Mouse (Mus musculus) heart, adult 18-20 months (tissue): Measurements from ENCODE around the gene Myocos. TPM values are rescaled to one million over a fixed set of nuclear protein-coding genes. Genes with fewer than 3 reads are reported as not detected.
"Not testable (repeated sequence)": the region's sequence is repeated elsewhere in the genome, so short reads cannot be mapped to it uniquely, and the experiment has no call there.

Experiments used
- DNase-seq, 2 experiments: peaks; one replicate each; pipeline ENCODE4 v3.0.0; 2021 to 2022; ENCODE audit warnings: mixed read lengths in 1 of 2
- long read RNA-seq, 2 experiments: library from polyadenylated mRNA; stranded (forward); transcript quantifications; one replicate each; pipeline ENCODE4 v2.0.0; 2021
- total RNA-seq, 2 experiments: library from RNA; stranded (reverse); gene quantifications; 2 replicates each; pipeline ENCODE4 v1.2.3; 2021

Myocos gene
- total RNA-seq, result not detected
- long read RNA-seq, experiment 1, result 0 reads
- long read RNA-seq, experiment 2, result 0 reads

DNA sequence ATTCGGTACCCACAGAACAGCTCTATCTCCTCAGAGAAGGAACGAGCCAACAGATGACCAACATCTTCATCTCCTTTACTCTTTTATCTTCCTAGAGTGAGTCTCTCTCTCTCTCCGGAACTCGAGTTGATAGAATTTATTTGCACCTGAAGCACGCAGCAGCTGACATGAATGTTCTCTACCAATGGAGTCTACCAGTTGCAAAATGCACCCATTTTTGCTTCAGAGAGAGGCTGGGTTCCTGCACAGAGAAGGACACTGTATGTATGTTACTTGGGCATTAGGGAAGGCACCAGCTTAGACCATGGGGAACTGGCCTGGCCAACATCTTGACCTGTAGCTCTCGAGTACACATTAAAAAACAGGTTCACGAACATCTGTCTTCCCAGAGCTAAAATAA is at the start of gene Myocos:
Myocos (minus strand) TSS at position 101 of the 400 bp plus-strand sequence.
- DNase-seq, result no peak

DNA sequence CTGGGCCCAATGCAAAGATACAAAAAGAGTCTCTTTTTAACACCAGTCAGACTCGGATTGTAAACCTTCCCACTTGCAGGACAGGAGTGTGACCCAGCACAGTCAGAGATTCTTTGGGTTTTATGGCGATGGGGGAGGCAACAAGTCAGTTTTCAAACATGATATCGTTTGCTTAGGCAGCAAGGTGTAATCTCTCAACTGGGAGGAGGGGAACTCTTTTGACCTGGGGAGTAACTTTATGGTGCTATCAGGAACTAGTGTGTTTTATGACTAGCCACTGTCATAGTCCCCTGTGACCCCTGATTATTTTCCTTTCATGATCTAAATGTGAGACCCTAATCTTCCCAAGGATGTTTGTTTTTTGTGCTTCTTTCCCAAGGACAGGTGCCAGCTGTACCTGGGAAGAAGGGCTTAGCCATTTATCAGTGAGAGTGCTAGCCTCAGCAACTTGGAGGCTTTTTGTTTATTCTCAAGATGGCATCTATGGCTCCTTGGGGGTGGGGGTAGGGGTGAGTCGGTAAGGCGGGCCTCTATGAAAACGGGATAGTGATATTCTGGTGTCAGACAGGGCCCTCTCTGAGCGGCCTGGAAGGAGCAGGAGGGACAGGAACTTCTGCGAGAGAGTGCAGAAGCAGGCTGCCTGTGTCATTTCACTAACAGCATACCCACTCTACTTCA is 42.5 kb upstream of the Myocos start:
- no peak for DNase-seq

DNA sequence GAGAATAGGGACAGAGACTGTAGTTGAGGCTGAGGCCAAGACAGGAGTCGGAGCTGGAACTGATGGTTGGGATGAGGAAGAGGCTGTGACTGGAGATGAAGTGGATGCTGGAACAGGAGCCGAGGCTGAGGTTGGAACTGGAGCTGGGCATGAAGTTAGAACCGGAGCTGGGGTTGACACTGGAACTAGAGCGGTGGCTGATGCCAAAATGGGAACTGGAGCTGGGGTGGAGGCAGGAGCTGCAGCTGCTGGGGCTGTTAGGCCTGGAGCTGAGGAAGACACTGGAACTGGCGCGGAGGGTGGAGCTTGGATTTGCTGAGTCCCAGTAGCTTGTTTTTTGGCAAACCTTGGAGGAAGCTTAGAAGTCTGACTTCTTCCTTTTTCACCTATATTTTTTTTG is 39.8 kb upstream of the Myocos start:
- peak in 1 of 2 experiments; percentile 8 for DNase-seq

DNA sequence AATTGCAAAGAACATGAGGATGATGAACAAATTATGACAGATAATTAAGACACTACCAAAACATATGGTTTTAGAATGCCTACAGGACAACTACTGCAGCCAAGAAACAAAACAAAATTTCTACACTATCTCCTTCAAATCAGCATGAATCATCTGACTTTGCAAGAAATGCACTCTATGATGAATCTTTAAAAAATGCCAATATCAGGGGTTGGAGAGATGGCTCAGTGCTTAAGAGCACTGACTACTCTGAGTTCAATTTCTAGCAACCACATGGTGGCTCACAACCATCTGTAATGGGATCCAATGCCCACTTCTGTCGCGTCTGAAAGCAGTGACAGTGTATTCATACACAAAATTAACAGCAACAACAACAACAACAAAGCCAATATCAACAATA is 35.7 kb upstream of the Myocos start:
- no peak for DNase-seq

DNA sequence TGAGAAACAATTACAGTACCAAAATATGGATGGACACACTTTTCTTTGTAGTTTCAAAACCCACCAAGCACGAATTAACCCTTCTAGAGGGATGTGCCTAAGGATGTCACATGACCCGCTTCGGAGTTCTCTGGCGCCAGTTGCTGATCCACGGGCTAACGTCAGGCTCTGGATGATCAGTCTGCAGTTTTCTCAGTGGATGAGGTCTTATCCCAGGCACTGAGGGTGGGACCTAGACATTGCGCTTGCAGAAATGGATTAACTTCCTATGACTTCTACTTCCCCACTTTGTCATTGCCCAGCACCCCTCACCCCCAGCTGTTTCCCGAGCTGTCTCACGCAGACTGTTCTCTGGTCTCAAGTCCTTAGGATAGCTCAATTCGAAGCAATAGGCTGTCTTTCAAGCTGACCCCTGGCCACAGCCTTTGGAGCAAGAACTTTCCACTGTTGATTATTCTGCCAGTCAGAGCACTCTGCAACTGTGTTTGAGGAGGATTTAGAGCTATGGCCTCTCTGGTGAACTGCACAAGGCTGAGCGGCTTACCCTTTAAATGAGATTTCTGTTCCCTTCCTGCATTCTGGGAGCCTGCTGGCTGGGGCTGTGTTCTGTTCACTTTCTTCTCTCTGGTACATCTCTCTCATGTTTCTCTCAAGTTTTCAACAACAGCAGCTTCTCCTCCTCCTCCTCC is 7.6 kb upstream of the Myocos start:
- peak in 1 of 2 experiments; percentile 19 for DNase-seq

DNA sequence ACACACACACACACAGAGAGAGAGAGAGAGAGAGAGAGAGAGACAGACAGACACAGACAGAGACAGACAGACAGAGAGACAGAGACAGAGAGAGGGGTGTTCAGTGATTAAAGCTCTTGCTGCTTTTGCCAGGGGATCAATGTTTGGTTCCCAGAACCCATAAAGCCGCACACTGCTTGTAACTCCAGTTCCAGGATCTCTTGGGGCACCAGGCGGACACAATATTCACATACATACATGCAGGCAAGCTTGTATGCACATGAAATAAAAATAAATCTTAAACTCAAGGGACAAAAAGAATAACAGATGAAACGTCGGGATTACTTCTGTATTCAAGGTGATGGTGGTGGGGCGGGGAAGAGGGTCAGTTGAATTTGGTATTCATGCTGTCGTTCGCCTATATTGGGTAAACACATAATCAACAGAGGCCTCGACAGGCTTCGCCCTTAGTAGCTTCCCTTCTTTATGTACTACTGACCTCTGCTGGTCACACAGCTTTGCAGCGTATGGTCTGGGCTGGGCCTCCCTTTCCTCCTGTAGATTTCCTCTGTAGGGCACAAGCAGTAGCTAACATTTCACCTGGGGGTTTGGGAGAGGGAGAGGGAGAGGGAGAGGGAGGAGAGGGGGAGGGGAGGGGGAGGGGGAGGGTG is 6.9 kb upstream of the Myocos start:
- DNase-seq, result peak; percentile 74 to 88

DNA sequence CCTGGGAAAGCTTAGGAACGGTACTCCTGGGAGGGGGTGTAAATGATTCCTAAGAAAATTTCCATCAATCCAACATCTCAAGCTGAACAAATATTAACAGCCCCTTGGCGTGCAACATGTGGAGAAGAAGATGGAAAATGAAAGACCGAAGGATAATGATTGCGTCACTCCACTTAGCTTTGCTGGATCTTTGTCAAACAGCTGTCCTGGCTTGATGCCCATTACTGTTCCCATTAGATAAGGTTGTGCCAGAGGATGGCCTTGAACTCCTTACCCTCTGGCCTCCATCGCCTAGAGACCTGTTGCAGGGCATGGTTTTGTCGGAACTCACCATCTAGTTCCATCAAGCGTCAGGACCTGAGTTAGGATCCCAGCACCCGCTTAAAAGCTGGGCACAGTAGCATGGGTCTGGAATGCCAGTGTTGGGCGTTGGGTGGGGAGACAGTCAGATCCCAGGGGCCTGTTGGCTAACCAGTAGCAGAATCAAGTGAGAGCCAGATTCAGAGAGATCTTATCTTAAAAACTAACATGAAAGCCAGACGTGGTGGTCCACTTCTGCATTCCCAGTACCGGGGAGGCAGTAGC is 2.3 kb upstream of the Myocos start:
- DNase-seq, result peak; percentile 57 to 75

DNA sequence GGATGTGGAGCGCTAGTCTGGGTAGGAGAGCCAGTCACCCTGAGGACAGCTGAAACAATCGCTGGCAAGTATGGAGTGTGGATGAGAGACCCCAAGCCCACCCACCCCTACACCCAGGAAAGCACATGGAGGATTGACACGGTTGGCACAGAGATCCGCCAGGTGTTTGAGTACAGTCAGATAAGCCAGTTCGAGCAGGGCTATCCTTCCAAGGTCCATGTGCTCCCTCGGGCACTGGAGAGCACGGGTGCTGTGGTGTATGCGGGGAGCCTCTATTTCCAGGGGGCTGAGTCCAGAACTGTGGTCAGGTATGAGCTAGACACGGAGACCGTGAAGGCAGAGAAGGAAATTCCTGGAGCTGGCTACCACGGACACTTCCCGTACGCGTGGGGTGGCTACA is 9.6 kb downstream of the Myocos start:
- DNase-seq, result no peak

DNA sequence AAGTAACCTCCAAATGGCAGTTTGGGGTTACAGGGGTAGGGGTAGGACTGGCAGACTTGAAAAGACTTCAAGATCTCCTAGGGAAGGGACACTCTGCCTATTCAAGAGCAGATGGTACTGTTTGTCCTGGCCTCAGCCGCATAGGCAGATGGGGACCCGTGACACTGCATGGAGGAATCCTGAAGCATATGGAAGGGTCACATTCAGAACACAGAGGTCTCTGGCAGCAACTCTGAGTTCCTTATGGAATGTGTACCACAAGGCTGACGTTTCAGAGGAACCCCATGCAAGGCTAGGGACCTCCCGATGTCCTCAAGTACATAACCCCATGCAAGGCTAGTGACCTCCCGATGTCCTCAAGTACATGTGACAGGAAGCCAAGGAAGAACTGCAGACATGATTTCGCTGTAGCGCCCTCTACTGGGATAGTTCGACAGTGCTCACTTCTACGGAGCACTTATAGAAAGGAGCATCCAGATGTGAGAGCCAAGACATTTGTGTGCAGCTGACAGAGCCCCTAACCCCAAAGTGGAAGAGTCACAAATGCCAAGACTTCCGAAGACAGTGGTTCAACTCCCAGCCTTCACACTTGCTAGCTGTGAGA is 11.8 kb downstream of the Myocos start:
- no peak for DNase-seq

DNA sequence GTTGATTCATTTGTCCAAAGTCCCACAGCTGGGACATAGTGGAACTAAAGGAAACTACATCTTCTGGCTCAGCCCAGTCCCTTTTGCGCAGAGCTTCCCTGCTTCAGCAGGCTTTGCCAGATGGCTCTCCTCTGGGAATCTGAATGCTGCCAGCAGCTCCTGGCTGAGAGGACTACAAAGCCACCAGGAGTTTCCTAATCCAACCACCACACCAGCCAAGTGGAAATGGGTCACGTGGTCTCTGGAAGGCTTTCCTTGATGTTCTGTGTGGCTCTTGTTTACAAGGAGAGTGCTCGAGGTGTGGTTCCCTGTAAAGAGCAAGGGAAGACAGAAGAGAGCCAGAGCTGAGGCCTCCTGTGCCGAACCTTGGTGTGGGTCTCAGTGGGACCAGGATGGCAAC is 14.3 kb downstream of the Myocos start:
- peak; percentile 92 to 96 for DNase-seq

DNA sequence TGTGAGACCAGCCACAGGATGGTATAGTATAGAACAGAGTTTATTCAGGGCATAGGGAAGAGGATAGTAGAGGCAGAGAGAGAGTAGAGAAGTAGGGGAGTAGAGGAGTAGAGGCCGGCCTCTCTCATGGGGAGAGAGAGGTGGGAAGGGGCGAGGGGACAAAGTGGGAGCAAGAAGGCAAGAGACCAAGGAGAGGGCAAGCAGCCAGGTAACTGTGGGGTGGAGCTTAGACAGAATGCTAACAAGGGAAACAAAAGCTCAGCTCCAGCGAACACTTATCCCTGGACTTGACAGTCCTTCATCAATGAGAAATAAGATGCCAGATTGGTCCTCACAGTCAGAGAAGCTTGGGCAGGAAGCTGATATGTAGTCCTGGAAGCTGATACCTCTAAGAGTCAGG is 15.4 kb downstream of the Myocos start:
- no peak for DNase-seq

DNA sequence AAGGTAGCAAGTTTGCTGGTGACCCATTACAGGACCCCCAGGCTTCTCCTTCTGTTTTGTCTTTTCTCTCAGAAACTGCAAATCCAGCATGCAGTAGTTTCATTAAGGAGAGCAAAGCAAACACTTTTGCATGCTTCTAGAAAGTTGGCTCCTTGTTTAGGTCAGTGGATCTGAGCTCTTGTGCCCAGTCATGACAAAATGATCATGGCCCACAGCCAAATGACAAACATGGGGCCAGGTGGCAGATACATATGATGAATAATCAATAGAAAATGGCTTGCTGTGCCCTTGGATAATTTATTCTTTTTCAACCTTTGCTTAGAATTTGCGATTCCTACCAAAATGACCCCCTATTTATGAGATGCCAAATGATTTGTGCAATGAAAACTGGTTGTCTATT is 18.2 kb downstream of the Myocos start:
- DNase-seq, result no peak

DNA sequence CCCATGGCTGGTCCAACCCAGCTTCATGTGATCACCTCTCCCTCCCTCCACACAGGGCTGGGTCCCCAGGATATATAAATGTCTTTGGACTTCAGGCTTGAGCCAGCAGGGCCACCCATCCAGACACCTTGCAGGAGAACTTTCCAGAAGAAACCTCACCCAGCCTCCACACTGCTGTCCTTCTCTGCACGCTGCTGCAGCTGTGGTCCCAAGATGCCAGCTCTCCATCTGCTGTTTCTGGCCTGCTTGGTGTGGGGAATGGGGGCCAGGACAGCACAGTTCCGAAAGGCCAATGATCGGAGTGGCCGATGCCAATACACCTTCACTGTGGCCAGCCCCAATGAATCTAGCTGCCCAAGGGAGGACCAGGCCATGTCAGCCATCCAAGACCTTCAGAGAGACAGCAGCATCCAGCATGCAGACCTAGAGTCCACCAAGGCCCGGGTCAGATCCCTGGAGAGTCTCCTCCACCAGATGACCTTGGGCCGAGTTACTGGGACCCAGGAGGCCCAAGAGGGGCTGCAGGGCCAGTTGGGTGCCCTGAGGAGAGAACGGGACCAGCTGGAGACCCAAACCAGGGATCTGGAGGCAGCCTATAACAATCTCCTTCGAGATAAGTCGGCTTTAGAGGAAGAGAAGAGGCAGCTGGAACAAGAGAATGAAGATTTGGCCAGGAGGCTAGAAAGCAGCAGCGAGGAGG is 18.8 kb downstream of the Myocos start, which contains the start of gene Myoc:
Myoc (plus strand) TSS at position 105 of the 700 bp plus-strand sequence.
- peak; percentile 32 to 46 for DNase-seq

DNA sequence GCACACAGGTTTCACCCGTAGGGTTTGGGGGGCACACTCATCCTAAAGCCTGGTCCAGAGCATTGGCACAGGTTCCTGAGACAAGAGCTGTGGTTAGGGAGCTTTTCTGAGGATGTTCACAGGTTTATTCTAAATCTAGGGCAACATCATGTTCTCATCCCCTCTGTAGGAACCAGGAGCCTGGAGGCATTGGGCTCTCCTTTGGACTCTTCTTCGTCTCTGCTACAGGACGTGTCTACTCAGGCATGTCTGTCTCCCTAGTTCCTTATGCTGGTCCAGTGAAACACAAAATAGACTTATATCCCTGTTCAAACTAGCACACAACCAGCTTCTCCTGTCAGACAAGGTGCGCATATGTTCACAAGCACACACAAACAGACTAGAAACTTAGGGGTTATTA is 19.5 kb downstream of the Myocos start:
- no peak for DNase-seq

DNA sequence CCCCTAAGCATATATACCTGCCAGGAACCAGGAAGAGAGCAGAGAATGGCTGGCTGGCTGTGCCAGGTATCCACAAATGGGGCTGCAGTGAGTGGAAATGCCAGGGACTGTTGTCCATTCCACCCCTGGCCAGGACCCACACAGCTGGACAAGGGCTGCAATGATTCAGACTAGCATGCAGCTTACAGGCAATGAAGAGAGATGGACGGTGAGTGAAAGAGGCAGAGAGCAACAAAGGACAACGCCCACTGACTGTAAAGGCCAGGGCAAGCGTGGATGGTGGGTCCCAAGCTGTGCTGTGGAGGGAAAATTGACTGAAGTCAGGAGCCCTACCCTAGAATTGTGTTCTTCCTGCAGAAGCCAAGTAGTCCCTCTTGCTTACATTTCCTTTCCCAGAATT is 21.5 kb downstream of the Myocos start:
- no peak for DNase-seq

DNA sequence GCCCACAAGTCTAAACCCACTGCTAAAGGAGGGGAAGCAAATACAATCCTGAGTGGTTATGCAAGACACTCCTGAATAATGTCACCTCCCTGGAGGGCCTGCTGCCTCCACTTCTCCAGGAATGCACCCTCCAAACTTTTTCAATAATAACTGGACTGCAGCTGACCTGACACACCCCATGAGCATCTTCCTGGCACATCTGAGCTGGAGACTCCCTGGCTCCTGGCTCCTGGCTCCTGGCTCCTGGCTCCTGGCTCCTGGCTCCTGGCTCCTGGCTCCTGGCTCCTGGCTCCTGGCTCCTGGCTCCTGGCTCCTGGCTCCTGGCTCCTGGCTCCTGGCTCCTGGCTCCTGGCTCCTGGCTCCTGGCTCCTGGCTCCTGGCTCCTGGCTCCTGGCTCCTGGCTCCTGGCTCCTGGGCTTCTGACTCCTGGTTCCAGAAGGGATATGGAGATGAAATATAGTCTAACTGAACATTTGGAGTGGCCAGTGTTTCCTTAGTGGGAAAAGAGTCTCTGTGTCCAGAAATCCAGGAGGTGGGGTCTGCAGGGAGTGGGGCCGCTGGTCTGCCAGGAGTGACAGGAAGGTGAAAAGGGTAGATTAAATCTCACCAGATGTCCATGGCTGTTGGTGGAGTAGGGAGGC is 22.6 kb downstream of the Myocos start:
- peak; percentile 58 to 79 for DNase-seq

DNA sequence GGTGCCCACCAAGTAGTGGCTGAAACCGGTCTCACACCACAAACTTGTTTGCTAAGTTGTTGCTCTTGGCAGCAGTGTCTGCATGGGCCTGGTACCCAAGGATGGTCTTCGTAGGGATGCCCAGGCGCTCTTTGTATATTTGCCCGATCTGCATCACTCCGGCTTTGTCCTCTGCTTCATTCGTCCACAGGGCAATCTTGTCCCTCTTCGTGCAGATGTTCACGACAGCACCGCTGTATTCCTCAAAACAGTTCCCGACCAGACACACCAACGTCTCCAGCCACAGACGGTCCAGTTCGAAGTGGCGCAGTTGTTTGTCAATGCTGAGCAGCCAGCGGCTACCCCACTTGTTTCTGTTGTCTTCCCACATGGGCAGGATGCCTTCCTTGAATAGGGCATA is 29.7 kb downstream of the Myocos start:
- DNase-seq, result not testable (repeated sequence)

DNA sequence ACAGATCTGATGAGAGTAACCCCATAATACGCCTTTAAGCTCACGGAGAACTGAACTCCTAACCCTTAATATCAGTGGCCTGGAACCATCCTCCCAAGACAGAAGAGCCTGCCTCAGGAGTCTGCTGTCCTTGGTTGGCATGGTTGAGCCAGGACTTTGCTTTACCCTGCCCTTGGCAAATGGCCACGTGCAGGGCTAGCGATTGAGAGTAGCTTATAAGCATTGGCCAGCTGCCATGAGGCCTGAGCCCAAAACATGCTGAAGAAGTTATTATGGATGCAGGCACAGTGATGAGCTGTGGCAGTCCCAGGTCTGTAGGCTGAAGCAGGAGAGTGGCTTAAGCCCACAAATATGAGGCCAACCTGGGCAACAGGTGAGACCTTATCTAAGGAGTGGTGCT is 30.2 kb downstream of the Myocos start:
- DNase-seq, result not testable (repeated sequence)

DNA sequence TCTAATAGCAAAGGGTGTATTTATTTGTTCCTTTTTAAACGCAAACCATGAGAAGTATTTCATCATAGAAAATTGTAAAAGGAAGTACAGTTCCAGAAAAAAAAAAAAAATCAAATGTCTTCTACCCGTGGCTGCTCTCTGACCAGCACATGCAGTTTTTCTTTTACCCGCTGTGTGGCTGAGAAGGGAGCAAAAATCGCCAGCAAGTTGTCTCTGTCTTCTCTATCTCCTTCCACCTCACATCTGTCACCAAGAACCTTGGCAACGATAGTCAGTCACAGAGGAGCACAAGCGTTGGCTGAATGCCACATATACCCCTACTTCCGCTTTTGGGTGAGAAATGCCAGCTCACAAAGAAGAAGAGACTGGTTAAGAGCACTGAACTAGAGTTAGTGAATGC is 32.8 kb downstream of the Myocos start:
- peak in 1 of 2 experiments; percentile 56 for DNase-seq

DNA sequence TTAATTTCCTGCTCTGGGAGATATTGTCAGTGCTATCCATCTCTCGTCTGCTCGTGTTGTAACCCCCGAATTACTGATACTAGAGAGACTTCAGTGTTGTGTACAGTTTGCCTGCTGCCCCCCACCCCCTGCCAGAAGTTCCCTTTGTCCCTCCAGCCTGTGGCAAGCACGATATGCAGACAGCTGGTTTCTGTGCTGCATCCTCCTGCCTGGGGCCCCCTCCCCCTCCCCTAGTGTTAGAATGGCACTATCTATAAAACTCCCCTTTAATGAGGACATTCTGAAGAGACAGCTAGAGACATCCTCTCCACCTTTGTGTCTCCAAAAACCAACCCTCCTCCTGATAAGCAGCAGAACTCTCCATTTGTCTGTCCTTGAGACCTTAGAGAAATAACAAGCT is 34.1 kb downstream of the Myocos start:
- DNase-seq, result no peak

DNA sequence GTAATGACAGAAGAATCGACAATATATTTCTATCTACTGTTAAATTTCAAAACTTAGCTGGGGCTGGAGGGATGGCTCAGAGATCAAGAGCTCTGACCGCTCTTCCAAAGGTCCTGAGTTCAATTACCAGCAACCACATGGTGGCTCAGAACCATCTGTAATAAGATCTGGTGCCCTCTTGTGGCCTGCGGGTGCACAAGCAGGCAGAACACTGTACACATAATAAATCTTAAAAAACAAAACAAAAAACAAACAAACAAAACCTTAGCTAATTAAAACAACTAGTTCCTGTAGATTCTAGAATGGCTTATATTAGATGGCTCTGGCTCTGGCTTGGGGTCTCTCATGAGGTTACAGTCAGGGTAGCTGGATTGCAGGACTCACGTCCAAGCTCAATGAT is 37.5 kb downstream of the Myocos start:
- no peak for DNase-seq
